Mouse (Mus musculus) midbrain, embryonic 10.5 days (tissue): Measurements from ENCODE around the gene Robo2. TPM values are rescaled to one million over a fixed set of nuclear protein-coding genes. Genes with fewer than 3 reads are reported as not detected.

Experiments
- DNase-seq: peaks from one replicate; pipeline ENCODE4 v3.0.0-alpha.2; 2017; ENCODE audit warnings: low spot score
- H3K27ac ChIP-seq: fragments of 300-500 bp; sonication (generic); replicated peaks from 2 replicates; pipeline ENCODE4 v1.5.1; 2016; ENCODE audit warnings: mild to moderate bottlenecking
- H3K27me3 ChIP-seq: fragments of 300-500 bp; sonication (generic); 2 replicates; pipeline ENCODE4 v1.6.1; 2016; ENCODE audit warnings: low read depth, mild to moderate bottlenecking; ENCODE audit not compliant: poor library complexity, severe bottlenecking
- H3K36me3 ChIP-seq: fragments of 300-500 bp; sonication (generic); 2 replicates; pipeline ENCODE4 v1.6.1; 2016; ENCODE audit warnings: mild to moderate bottlenecking, moderate library complexity
- H3K4me1 ChIP-seq: fragments of 300-500 bp; sonication (generic); 2 replicates; pipeline ENCODE4 v1.6.1; 2016
- H3K4me3 ChIP-seq: fragments of 300-500 bp; sonication (generic); 2 replicates; pipeline ENCODE4 v1.5.1; 2016; ENCODE audit warnings: mild to moderate bottlenecking, moderate library complexity
- H3K9me3 ChIP-seq: fragments of 300-500 bp; sonication (generic); replicated peaks from 2 replicates; pipeline ENCODE4 v1.6.1; 2016; ENCODE audit warnings: mild to moderate bottlenecking
- WGBS: fragments of 180-500 bp; shearing (Covaris S2); methylation state at CpG from one replicate; pipeline ENCODE4 v1.1.7; 2016; 5-methylcytosine and 5-hydroxymethylcytosine counted together
- polyA plus RNA-seq: library from polyadenylated mRNA; unstranded; fragments of >200 nt; fragmentation: Nextera tagmentation; extraction: Ambion mirVana; gene quantifications from 2 replicates; pipeline ENCODE4 v1.2.1, GENCODE M21; 2016

Gene Robo2
- polyA plus RNA-seq, 1 experiment from 2014 or later: 13.3 TPM

GRCm38 (mm10) chr16:74307543-74307887, 104.1 kb downstream of the Robo2 start:
- Histone ChIP-seq H3K9me3 (no peaks in the 10 kb centered on the region), H3K4me1 (no peaks in the 10 kb centered on the region), H3K4me3 (no peak overlapping the region), H3K27me3 (no peaks in the 10 kb centered on the region), H3K27ac (no peak overlapping the region), H3K36me3 (no peaks in the 10 kb centered on the region)
- 67% methylated on average over 6 of the region's 6 CpGs for WGBS
- DNase-seq: no peak

- Histone ChIP-seq H3K4me3 (no peak overlapping the region), H3K27me3 (no peaks in the 10 kb centered on the region), H3K36me3 (no peaks in the 10 kb centered on the region), H3K9me3 (no peaks in the 10 kb centered on the region), H3K27ac (no peak overlapping the region), H3K4me1 (no peaks in the 10 kb centered on the region)
- WGBS: 71% methylated on average over 5 of the region's 5 CpGs
- no peak for DNase-seq
These were observed 104.6 kb downstream of the Robo2 start for GRCm38 (mm10) chr16:74306876-74307542.

GRCm38 (mm10) chr16:74287878-74288277, 123.7 kb downstream of the Robo2 start:
- no peak for DNase-seq
- H3K36me3 ChIP-seq: no peaks in the 10 kb centered on the region

GRCm38 (mm10) chr16:74282549-74282948, 129.1 kb downstream of the Robo2 start:
- H3K4me1 ChIP-seq: no peaks in the 10 kb centered on the region
- H3K4me3 ChIP-seq: no peak overlapping the region
- no peaks in the 10 kb centered on the region for H3K9me3 ChIP-seq
- no peak for DNase-seq
- H3K27me3 ChIP-seq: no peaks in the 10 kb centered on the region
- H3K27ac ChIP-seq: no peak overlapping the region
- WGBS: 87% methylated on average over 6 of the region's 6 CpGs
- H3K36me3 ChIP-seq: no peaks in the 10 kb centered on the region

More at GRCm38 (mm10) chr16:74287878-74288277, 123.7 kb downstream of the Robo2 start:
- Histone ChIP-seq H3K4me3 (no peak overlapping the region), H3K27ac (no peak overlapping the region), H3K9me3 (no peaks in the 10 kb centered on the region), H3K27me3 (no peaks in the 10 kb centered on the region), H3K4me1 (0 out of 2 replicates have a peak, but pooled peaks cover 2% of the 10 kb centered on the region)
- 83% methylated on average over 8 of the region's 8 CpGs for WGBS

GRCm38 (mm10) chr16:74276855-74277573, 134.6 kb downstream of the Robo2 start:
- Histone ChIP-seq H3K4me1 (no peaks in the 10 kb centered on the region), H3K27ac (no peak overlapping the region), H3K4me3 (no peak overlapping the region), H3K36me3 (no peaks in the 10 kb centered on the region), H3K27me3 (no peaks in the 10 kb centered on the region), H3K9me3 (no peaks in the 10 kb centered on the region)
- no peak for DNase-seq
- 71% methylated on average over 3 of the region's 3 CpGs for WGBS

GRCm38 (mm10) chr16:74274596-74274995, 137.0 kb downstream of the Robo2 start:
- no peaks in the 10 kb centered on the region for H3K4me1 ChIP-seq
- H3K27me3 ChIP-seq: no peaks in the 10 kb centered on the region
- DNase-seq: no peak
- no peak overlapping the region for H3K27ac ChIP-seq
- 93% methylated on average over 1 of the region's 1 CpGs for WGBS
- H3K9me3 ChIP-seq: no peaks in the 10 kb centered on the region
- no peaks in the 10 kb centered on the region for H3K36me3 ChIP-seq
- H3K4me3 ChIP-seq: no peak overlapping the region

- DNase-seq: no peak
These were observed 138.6 kb downstream of the Robo2 start for GRCm38 (mm10) chr16:74272993-74273392.

GRCm38 (mm10) chr16:74258241-74258640, 153.4 kb downstream of the Robo2 start:
- Histone ChIP-seq H3K9me3 (no peaks in the 10 kb centered on the region), H3K4me1 (no peaks in the 10 kb centered on the region), H3K27ac (no peak overlapping the region), H3K27me3 (no peaks in the 10 kb centered on the region), H3K36me3 (no peaks in the 10 kb centered on the region), H3K4me3 (no peak overlapping the region)
- DNase-seq: no peak
- WGBS: 85% methylated on average over 2 of the region's 2 CpGs

More at GRCm38 (mm10) chr16:74272993-74273392, 138.6 kb downstream of the Robo2 start:
- no peaks in the 10 kb centered on the region for H3K9me3 ChIP-seq
- H3K27ac ChIP-seq: no peak overlapping the region
- H3K36me3 ChIP-seq: no peaks in the 10 kb centered on the region
- H3K4me3 ChIP-seq: no peak overlapping the region
- H3K27me3 ChIP-seq: no peaks in the 10 kb centered on the region
- no peaks in the 10 kb centered on the region for H3K4me1 ChIP-seq
- 85% methylated on average over 4 of the region's 4 CpGs for WGBS

- H3K27me3 ChIP-seq: no peaks in the 10 kb centered on the region
- 92% methylated on average over 5 of the region's 5 CpGs for WGBS
- H3K4me3 ChIP-seq: no peak overlapping the region
- H3K4me1 ChIP-seq: no peaks in the 10 kb centered on the region
- no peak overlapping the region for H3K27ac ChIP-seq
- no peaks in the 10 kb centered on the region for H3K9me3 ChIP-seq
- no peak for DNase-seq
- H3K36me3 ChIP-seq: no peaks in the 10 kb centered on the region
These were observed 167.2 kb downstream of the Robo2 start for GRCm38 (mm10) chr16:74244452-74244851.

- Histone ChIP-seq H3K4me3 (no peak overlapping the region), H3K4me1 (no peaks in the 10 kb centered on the region), H3K9me3 (no peaks in the 10 kb centered on the region), H3K27me3 (no peaks in the 10 kb centered on the region), H3K27ac (no peak overlapping the region), H3K36me3 (no peaks in the 10 kb centered on the region)
- DNase-seq: no peak
- 83% methylated on average over 1 of the region's 1 CpGs for WGBS
These were observed 170.1 kb downstream of the Robo2 start for GRCm38 (mm10) chr16:74241534-74241933.

GRCm38 (mm10) chr16:74237411-74237930, 174.2 kb downstream of the Robo2 start:
- H3K4me1 ChIP-seq: no peaks in the 10 kb centered on the region
- H3K27ac ChIP-seq: no peak overlapping the region
- no peaks in the 10 kb centered on the region for H3K9me3 ChIP-seq
- WGBS: 96% methylated on average over 2 of the region's 2 CpGs
- no peaks in the 10 kb centered on the region for H3K36me3 ChIP-seq
- no peak overlapping the region for H3K4me3 ChIP-seq
- H3K27me3 ChIP-seq: no peaks in the 10 kb centered on the region
- DNase-seq: no peak

GRCm38 (mm10) chr16:74234393-74235059, 177.1 kb downstream of the Robo2 start:
- DNase-seq: no peak
- H3K27me3 ChIP-seq: no peaks in the 10 kb centered on the region
- H3K4me3 ChIP-seq: no peak overlapping the region
- no peak overlapping the region for H3K27ac ChIP-seq
- H3K4me1 ChIP-seq: no peaks in the 10 kb centered on the region
- no peaks in the 10 kb centered on the region for H3K36me3 ChIP-seq
- H3K9me3 ChIP-seq: no peaks in the 10 kb centered on the region
- 76% methylated on average over 6 of the region's 6 CpGs for WGBS

GRCm38 (mm10) chr16:74233596-74233995, 178.0 kb downstream of the Robo2 start:
- 76% methylated on average over 5 of the region's 5 CpGs for WGBS
- H3K27ac ChIP-seq: no peak overlapping the region

More at GRCm38 (mm10) chr16:74233596-74233995, 178.0 kb downstream of the Robo2 start:
- H3K27me3 ChIP-seq: no peaks in the 10 kb centered on the region
- DNase-seq: no peak
- no peaks in the 10 kb centered on the region for H3K4me1 ChIP-seq
- no peaks in the 10 kb centered on the region for H3K9me3 ChIP-seq
- no peak overlapping the region for H3K4me3 ChIP-seq
- H3K36me3 ChIP-seq: no peaks in the 10 kb centered on the region
